Comparison of ENCODE assay signal across 8 mouse cellular contexts in genomic region chr12:70752266-70752910, GRCm38 (mm10).
DNase-seq lines count a peak whose midpoint lies in the region; ATAC-seq and TF ChIP-seq lines count a peak whose summit lies in the region.
"Had no signal": no experiment of that assay in that cellular context is flagged by ENCODE, and none has a peak within 500 bp of the region (broad histone marks: within the 10 kb centered on the region; RNA-seq: fewer than 3 reads in every experiment).

No protein-coding gene starts in this region.

- peak; percentile 67 for ATAC-seq in neural tube, embryonic 13.5 days (ENCODE audit: low read depth)

- no peak for TF ChIP-seq POLR2A in ES-Bruce4 (IDR thresholded peaks at IDR 0.05; ENCODE audit: insufficient read depth, low read length)

- intact Hi-C loops in gastrocnemius, postnatal 14 days (cut with DNase I; ENCODE audit: low total_unique reads) = no loop called here

- H3K27me3 ChIP-seq in ES-Bruce4 (ENCODE audit: control insufficient read depth, insufficient read depth, low read length, poor library complexity, severe bottlenecking) = no peaks in the 10 kb centered on the region
- H3K27me3 ChIP-seq in neural tube, embryonic 13.5 days = no peaks in the 10 kb centered on the region
- H3K27me3 ChIP-seq: liver, embryonic 13.5 days had no signal

- peaks cover 9% of the 10 kb centered on the region for H3K4me1 ChIP-seq in ES-Bruce4 (ENCODE audit: control insufficient read depth, insufficient read depth, low read length)
- H3K4me1 ChIP-seq in neural tube, embryonic 13.5 days (replicated peaks) = peaks cover 10% of the 10 kb centered on the region
- H3K4me1 ChIP-seq: liver, embryonic 13.5 days had no signal

- H3K36me3 ChIP-seq in ES-Bruce4 (ENCODE audit: control insufficient read depth, insufficient read depth, low read length, poor library complexity, severe bottlenecking) = no peaks in the 10 kb centered on the region
- no peaks in the 10 kb centered on the region for H3K36me3 ChIP-seq in neural tube, embryonic 13.5 days
- H3K36me3 ChIP-seq: liver, embryonic 13.5 days had no signal

- peaks cover 5% of the 10 kb centered on the region; the same call in 1 of the 2 replicates for H3K9me3 ChIP-seq in ES-Bruce4 (replicated peaks; ENCODE audit: control insufficient read depth, insufficient read depth, low read length, poor library complexity, severe bottlenecking)
- no peaks in the 10 kb centered on the region for H3K9me3 ChIP-seq in neural tube, embryonic 13.5 days
- H3K9me3 ChIP-seq: liver, embryonic 13.5 days had no signal

- TF ChIP-seq CTCF in ES-Bruce4 (IDR thresholded peaks at IDR 0.05; ENCODE audit: low read depth, low read length) = no peak

- H3K9ac ChIP-seq in ES-Bruce4 (ENCODE audit: low read depth, poor library complexity, severe bottlenecking) = no peak overlapping the region
- 0 out of 2 replicates have a peak overlapping the region, but pooled peaks have one; percentile 41 for H3K9ac ChIP-seq in neural tube, embryonic 13.5 days
- H3K9ac ChIP-seq: liver, embryonic 13.5 days had no signal

- H3K4me2 ChIP-seq in neural tube, embryonic 13.5 days = peak overlapping the region; percentile 14
- H3K4me2 ChIP-seq: liver, embryonic 13.5 days had no signal

- 33% methylated on average over 11 of the region's 11 CpGs for WGBS in neural tube, embryonic 13.5 days

- peak overlapping the region; percentile 57 for H3K27ac ChIP-seq in ES-Bruce4 (ENCODE audit: insufficient read depth, low read length)
- peak overlapping the region; percentile 72 for H3K27ac ChIP-seq in neural tube, embryonic 13.5 days (replicated peaks)
- H3K27ac ChIP-seq: liver, embryonic 13.5 days had no signal

- DNase-seq in R1 (ENCODE audit: low read depth, low spot score) = peak; percentile 64
- DNase-seq in gastrocnemius, postnatal 14 days = peak; percentile 25
- peak; percentile 14 to 16 for DNase-seq in layer of hippocampus, adult 8-10 months (ENCODE audit: low spot score in 2 of 2)
- no peak for DNase-seq in Muller cell, postnatal 12 days (ENCODE audit: inconsistent ontology term)
- no peak for DNase-seq in thymus, postnatal 25 days
- DNase-seq: liver, embryonic 13.5 days had no signal

- no peak overlapping the region for H3K4me3 ChIP-seq in ES-Bruce4 (ENCODE audit: low read depth, low read length)
- no peak overlapping the region for H3K4me3 ChIP-seq in neural tube, embryonic 13.5 days
- H3K4me3 ChIP-seq: liver, embryonic 13.5 days had no signal

- TF ChIP-seq EP300 in ES-Bruce4 (IDR thresholded peaks at IDR 0.05; ENCODE audit: insufficient read depth, low read depth, low read length) = peak; percentile 88

Comparison
In these comparisons a context has a peak if more than half of its experiments do, and no peak if none do; other contexts are left out.
1. DNase-seq: peak in R1 (single experiment), gastrocnemius, postnatal 14 days (single experiment) and layer of hippocampus, adult 8-10 months (2 of 2); none in Muller cell, postnatal 12 days (single experiment) and thymus, postnatal 25 days (single experiment).